14 mouse cellular contexts compared by ENCODE assay signal in the genomic region with DNA sequence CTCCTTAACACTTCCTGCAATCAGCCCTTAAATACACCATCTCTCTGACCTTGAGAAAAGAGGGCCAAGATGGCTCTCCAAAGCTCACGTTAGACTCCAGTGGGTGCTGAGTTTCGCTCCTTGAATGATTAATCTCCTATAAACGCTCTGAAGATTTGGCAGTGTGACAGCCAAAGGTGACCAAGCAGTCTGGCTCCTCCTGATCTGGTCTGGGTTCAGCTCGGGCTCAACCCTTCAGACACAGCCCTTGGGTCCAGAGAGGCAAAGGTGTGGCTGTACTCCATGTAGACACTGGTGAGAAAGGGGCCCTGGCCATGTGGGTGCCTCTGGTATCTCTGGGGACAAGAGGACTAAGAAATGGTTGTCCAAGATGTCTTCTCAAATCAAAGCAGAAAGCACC. TPM values are rescaled to one million over a fixed set of nuclear protein-coding genes. Genes with fewer than 3 reads are reported as not detected.
DNase-seq lines count a peak whose midpoint lies in the region; ATAC-seq and TF ChIP-seq lines count a peak whose summit lies in the region.
"Had no signal": no experiment of that assay in that cellular context is flagged by ENCODE, and none has a peak within 500 bp of the region (broad histone marks: within the 10 kb centered on the region; RNA-seq: fewer than 3 reads in every experiment).

No protein-coding gene starts in this region.

- no peak for TF ChIP-seq POLR2A in bone marrow, adult 2 months (IDR thresholded peaks at IDR 0.05; ENCODE audit: borderline replicate concordance, control insufficient read depth, low read depth, low read length)

- H3K36me3 ChIP-seq in kidney, embryonic 14.5 days (ENCODE audit: control insufficient read depth, insufficient read depth, low read length) = no peaks in the 10 kb centered on the region
- H3K36me3 ChIP-seq: heart, embryonic 13.5 days; hindbrain, embryonic 12.5 days had no signal

- no peak for ATAC-seq in kidney, embryonic 14.5 days (ENCODE audit: low FRiP score, low TSS enrichment)
- peak; percentile 57 for ATAC-seq in megakaryocyte-erythroid progenitor cell, adult 5-6 weeks (replicated peaks; ENCODE audit: low FRiP score, low TSS enrichment, poor library complexity, severe bottlenecking)

- H3K4me2 ChIP-seq in kidney, embryonic 14.5 days (replicated peaks; ENCODE audit: low read depth, low read length) = no peak overlapping the region
- H3K4me2 ChIP-seq: heart, embryonic 13.5 days; hindbrain, embryonic 12.5 days had no signal

- no peaks in the 10 kb centered on the region for H3K4me1 ChIP-seq in kidney, embryonic 14.5 days (ENCODE audit: control insufficient read depth, insufficient read depth, low read length)
- H3K4me1 ChIP-seq in bone marrow, adult 2 months (ENCODE audit: control insufficient read depth, insufficient read depth, low read length) = peaks cover 8% of the 10 kb centered on the region

- no peaks in the 10 kb centered on the region for H3K27me3 ChIP-seq in kidney, embryonic 14.5 days (ENCODE audit: control insufficient read depth, insufficient read depth, low read length)
- H3K27me3 ChIP-seq: heart, embryonic 13.5 days; hindbrain, embryonic 12.5 days had no signal

- WGBS in kidney, embryonic 14.5 days = 75% methylated on average over 4 of the region's 4 CpGs
- WGBS in bone marrow, adult 2 months = 62% methylated on average over 4 of the region's 4 CpGs

- DNase-seq in kidney, adult 11 months = peak; percentile 84
- DNase-seq in kidney, postnatal 14 days = peak; percentile 78
- DNase-seq in right cerebral cortex, postnatal 10 days (ENCODE audit: low spot score in 2 of 2) = no peak
- no peak for DNase-seq in right cerebral cortex, postnatal 36 days (ENCODE audit: low spot score in 2 of 2)
- no peak for DNase-seq in adrenal gland, adult 8-10 months
- DNase-seq: B cell, adult 2 months; cerebellum, adult 11 months; lung, adult 2 months; thymus, postnatal 14 days had no signal

- no peak for TF ChIP-seq CTCF in bone marrow, adult 2 months (IDR thresholded peaks at IDR 0.05; ENCODE audit: control insufficient read depth, insufficient read depth, low read length)

- no peak overlapping the region for H3K27ac ChIP-seq in kidney, embryonic 14.5 days (ENCODE audit: low read depth, low read length)
- peak overlapping the region; percentile 78 for H3K27ac ChIP-seq in bone marrow, adult 2 months (ENCODE audit: control insufficient read depth, insufficient read depth, low read depth, low read length, poor library complexity)
- H3K27ac ChIP-seq: heart, embryonic 13.5 days; hindbrain, embryonic 12.5 days had no signal

- no peak overlapping the region for H3K4me3 ChIP-seq in kidney, embryonic 14.5 days (ENCODE audit: low read length)
- H3K4me3 ChIP-seq in bone marrow, adult 2 months (replicated peaks; ENCODE audit: control insufficient read depth, low read depth, low read length) = no peak overlapping the region
- H3K4me3 ChIP-seq: heart, embryonic 13.5 days; hindbrain, embryonic 12.5 days had no signal

- no peak overlapping the region for H3K9ac ChIP-seq in kidney, embryonic 14.5 days (ENCODE audit: low read depth, low read length)
- H3K9ac ChIP-seq: heart, embryonic 13.5 days; hindbrain, embryonic 12.5 days had no signal

- H3K9me3 ChIP-seq in kidney, embryonic 14.5 days (ENCODE audit: control insufficient read depth, low read length) = no peaks in the 10 kb centered on the region
- H3K9me3 ChIP-seq: heart, embryonic 13.5 days; hindbrain, embryonic 12.5 days had no signal

RNA-seq across cellular contexts. Expression of gene Slc22a23, which starts 27.9 kb away (rescaled TPM):
- 2.3 and 2.8 TPM in 2 replicates for polyA plus RNA-seq in kidney, embryonic 14.5 days (2014; fragmentation: Nextera tagmentation; extraction: Ambion mirVana)
- polyA plus RNA-seq in bone marrow, adult 2 months (2011; ENCODE audit: insufficient read depth, insufficient read length, low replicate concordance, missing spikeins) = 13.2 and 26.2 TPM in 2 replicates
- total RNA-seq in megakaryocyte-erythroid progenitor cell, adult 5-6 weeks (2014; fragmentation: Nextera tagmentation) = 27.6 and 29.1 TPM in 2 replicates
- 20.3 and 35.5 TPM in 2 replicates for total RNA-seq in megakaryocyte-erythroid progenitor cell, adult 5-6 weeks (2017)
- 1 to 10 TPM; 4.2 to 4.7 (median 4.5) TPM for total RNA-seq in adrenal gland, adult 8-10 months (2022)

Comparison
In these comparisons a context has a peak if more than half of its experiments do, and no peak if none do; other contexts are left out.
1. DNase-seq: peak in kidney, adult 11 months (single experiment) and kidney, postnatal 14 days (single experiment); none in right cerebral cortex, postnatal 10 days (0 of 2), right cerebral cortex, postnatal 36 days (0 of 2) and adrenal gland, adult 8-10 months (single experiment).